ENCODE assay signal across 27 mouse cellular contexts in genomic region chr10:77299194-77299593, GRCm38 (mm10). TPM values are rescaled to one million over a fixed set of nuclear protein-coding genes. Genes with fewer than 3 reads are reported as not detected.
DNase-seq lines count a peak whose midpoint lies in the region; ATAC-seq and TF ChIP-seq lines count a peak whose summit lies in the region.
"Had no signal": no experiment of that assay in that cellular context is flagged by ENCODE, and none has a peak within 500 bp of the region (broad histone marks: within the 10 kb centered on the region; RNA-seq: fewer than 3 reads in every experiment).

No protein-coding gene starts in this region.

- no peaks in the 10 kb centered on the region for H3K79me2 ChIP-seq in MEL (ENCODE audit: control insufficient read depth, insufficient read depth, low read length, poor library complexity)

- H3K9ac ChIP-seq in forebrain, embryonic 11.5 days (ENCODE audit: low read length) = no peak overlapping the region
- no peak overlapping the region for H3K9ac ChIP-seq in forebrain, embryonic 13.5 days
- no peak overlapping the region; the same call in 1 of the 2 replicates for H3K9ac ChIP-seq in MEL (ENCODE audit: control insufficient read depth, low read depth, low read length, poor library complexity, severe bottlenecking)
- no peak overlapping the region for H3K9ac ChIP-seq in liver, embryonic 15.5 days
- H3K9ac ChIP-seq in intestine, embryonic 16.5 days (ENCODE audit: low read depth, low read length) = no peak overlapping the region
- H3K9ac ChIP-seq: embryonic facial prominence, embryonic 12.5 days; embryonic facial prominence, embryonic 15.5 days; forebrain, embryonic 15.5 days; heart, embryonic 12.5 days; heart, embryonic 15.5 days; hindbrain, embryonic 13.5 days had no signal

- no peaks in the 10 kb centered on the region for H3K27me3 ChIP-seq in forebrain, embryonic 11.5 days (ENCODE audit: control insufficient read depth, insufficient read depth, low read length)
- H3K27me3 ChIP-seq in forebrain, embryonic 13.5 days = no peaks in the 10 kb centered on the region
- peaks cover 0 to 2% of the 10 kb centered on the region in 2 experiments; a peak in 1 of 4 replicates for H3K27me3 ChIP-seq in MEL (ENCODE audit: control insufficient read depth in 1 of 2, insufficient read depth in 2 of 2, low read length in 2 of 2)
- H3K27me3 ChIP-seq in liver, embryonic 15.5 days = no peaks in the 10 kb centered on the region
- no peaks in the 10 kb centered on the region for H3K27me3 ChIP-seq in intestine, embryonic 16.5 days (replicated peaks; ENCODE audit: control insufficient read depth, insufficient read depth, low read length)
- H3K27me3 ChIP-seq: embryonic facial prominence, embryonic 12.5 days; embryonic facial prominence, embryonic 15.5 days; forebrain, embryonic 15.5 days; heart, embryonic 12.5 days; heart, embryonic 15.5 days; hindbrain, embryonic 13.5 days; Patski had no signal

- TF ChIP-seq EP300 in MEL (IDR thresholded peaks at IDR 0.05; ENCODE audit: low read depth in 1 of 2, low read length in 2 of 2) = no peak

- H3K36me3 ChIP-seq in forebrain, embryonic 11.5 days (ENCODE audit: control insufficient read depth, insufficient read depth, low read length) = no peaks in the 10 kb centered on the region
- H3K36me3 ChIP-seq in forebrain, embryonic 13.5 days (ENCODE audit: poor library complexity, severe bottlenecking) = peaks cover 15% of the 10 kb centered on the region
- H3K36me3 ChIP-seq in MEL (ENCODE audit: control insufficient read depth in 1 of 2, insufficient read depth in 2 of 2, low read length in 2 of 2) = peaks cover 0 to 21% of the 10 kb centered on the region in 2 experiments; a peak in 2 of 4 replicates
- no peaks in the 10 kb centered on the region for H3K36me3 ChIP-seq in liver, embryonic 15.5 days (replicated peaks)
- H3K36me3 ChIP-seq in intestine, embryonic 16.5 days (ENCODE audit: control insufficient read depth, insufficient read depth, low read length) = no peaks in the 10 kb centered on the region
- H3K36me3 ChIP-seq: embryonic facial prominence, embryonic 15.5 days had no signal

- no peak for TF ChIP-seq RAD21 in MEL (IDR thresholded peaks at IDR 0.05; ENCODE audit: low read depth, low read length)

- H3K4me2 ChIP-seq in forebrain, embryonic 11.5 days (ENCODE audit: low read depth, low read length, severe bottlenecking) = no peak overlapping the region
- no peak overlapping the region for H3K4me2 ChIP-seq in forebrain, embryonic 13.5 days
- H3K4me2 ChIP-seq in liver, embryonic 15.5 days = peak overlapping the region; percentile 29; the same call in 1 of the 2 replicates
- no peak overlapping the region for H3K4me2 ChIP-seq in intestine, embryonic 16.5 days (ENCODE audit: low read depth, low read length)
- H3K4me2 ChIP-seq: embryonic facial prominence, embryonic 12.5 days; embryonic facial prominence, embryonic 15.5 days; forebrain, embryonic 15.5 days; heart, embryonic 12.5 days; heart, embryonic 15.5 days; hindbrain, embryonic 13.5 days had no signal

- no peak for ATAC-seq in forebrain, embryonic 11.5 days (replicated peaks; ENCODE audit: low FRiP score)
- no peak for ATAC-seq in forebrain, embryonic 13.5 days
- ATAC-seq in erythroid progenitor cell, adult 5-6 weeks (replicated peaks; ENCODE audit: low FRiP score, poor library complexity, severe bottlenecking) = peak; percentile 43
- peak; percentile 63 for ATAC-seq in liver, embryonic 15.5 days (ENCODE audit: insufficient read depth)
- ATAC-seq in intestine, embryonic 16.5 days = no peak
- ATAC-seq: forebrain, embryonic 15.5 days; hindbrain, embryonic 16.5 days; Patski had no signal

- TF ChIP-seq POLR2A in MEL (IDR thresholded peaks at IDR 0.05; ENCODE audit: control insufficient read depth in 1 of 2, insufficient read depth in 1 of 2, low read depth in 1 of 2, low read length in 2 of 2, poor library complexity in 1 of 2) = no peak

- no peaks in the 10 kb centered on the region for H3K9me3 ChIP-seq in forebrain, embryonic 11.5 days (ENCODE audit: control insufficient read depth, low read length)
- H3K9me3 ChIP-seq in forebrain, embryonic 13.5 days (replicated peaks) = no peaks in the 10 kb centered on the region
- H3K9me3 ChIP-seq in MEL (replicated peaks; ENCODE audit: insufficient read depth, low read length) = no peaks in the 10 kb centered on the region
- H3K9me3 ChIP-seq in liver, embryonic 15.5 days (replicated peaks) = no peaks in the 10 kb centered on the region
- H3K9me3 ChIP-seq in intestine, embryonic 16.5 days (ENCODE audit: control insufficient read depth, low read length) = no peaks in the 10 kb centered on the region
- H3K9me3 ChIP-seq: embryonic facial prominence, embryonic 12.5 days; embryonic facial prominence, embryonic 15.5 days; forebrain, embryonic 10.5 days; forebrain, embryonic 15.5 days; heart, embryonic 12.5 days; heart, embryonic 15.5 days; hindbrain, embryonic 10.5 days; hindbrain, embryonic 13.5 days had no signal

- no peak overlapping the region for H3K27ac ChIP-seq in forebrain, embryonic 11.5 days (ENCODE audit: low read depth, low read length)
- H3K27ac ChIP-seq in forebrain, embryonic 13.5 days = no peak overlapping the region
- no peak overlapping the region for H3K27ac ChIP-seq in MEL (ENCODE audit: control insufficient read depth, low read depth, low read length)
- H3K27ac ChIP-seq in liver, embryonic 15.5 days (replicated peaks) = peak overlapping the region; percentile 72
- no peak overlapping the region for H3K27ac ChIP-seq in intestine, embryonic 16.5 days (ENCODE audit: low read length)
- H3K27ac ChIP-seq: embryonic facial prominence, embryonic 12.5 days; embryonic facial prominence, embryonic 15.5 days; forebrain, embryonic 10.5 days; forebrain, embryonic 15.5 days; heart, embryonic 15.5 days; hindbrain, embryonic 10.5 days; hindbrain, embryonic 13.5 days had no signal

- WGBS in forebrain, embryonic 11.5 days = 87% methylated on average over 2 of the region's 2 CpGs
- 89% methylated on average over 2 of the region's 2 CpGs for WGBS in forebrain, embryonic 13.5 days
- WGBS in liver, embryonic 15.5 days (ENCODE audit: insufficient replicate concordance) = 36% methylated on average over 2 of the region's 2 CpGs
- 88% methylated on average over 2 of the region's 2 CpGs for WGBS in intestine, embryonic 16.5 days

- no peak for TF ChIP-seq CTCF in MEL (IDR thresholded peaks at IDR 0.05 in 2 of 3, conservative IDR thresholded peaks at IDR 0.05 in 1 of 3; ENCODE audit: control insufficient read depth in 1 of 3, insufficient read depth in 1 of 3, low read depth in 2 of 3, low read length in 3 of 3, poor library complexity in 1 of 3, severe bottlenecking in 1 of 3)

- no peaks in the 10 kb centered on the region for H3K4me1 ChIP-seq in forebrain, embryonic 11.5 days (replicated peaks; ENCODE audit: control insufficient read depth, insufficient read depth, low read length)
- H3K4me1 ChIP-seq in forebrain, embryonic 13.5 days = no peaks in the 10 kb centered on the region
- H3K4me1 ChIP-seq in MEL (ENCODE audit: control insufficient read depth in 1 of 2, insufficient read depth in 2 of 2, low read length in 2 of 2) = peaks cover 13 to 29% of the 10 kb centered on the region in 2 experiments
- peaks cover 46% of the 10 kb centered on the region for H3K4me1 ChIP-seq in liver, embryonic 15.5 days (replicated peaks)
- H3K4me1 ChIP-seq in intestine, embryonic 16.5 days (ENCODE audit: control insufficient read depth, insufficient read depth, low read length) = no peaks in the 10 kb centered on the region
- H3K4me1 ChIP-seq: embryonic facial prominence, embryonic 12.5 days; embryonic facial prominence, embryonic 15.5 days; forebrain, embryonic 15.5 days; heart, embryonic 15.5 days; hindbrain, embryonic 10.5 days; hindbrain, embryonic 13.5 days had no signal

- H3K4me3 ChIP-seq in forebrain, embryonic 11.5 days (ENCODE audit: low read depth, low read length) = no peak overlapping the region
- H3K4me3 ChIP-seq in forebrain, embryonic 13.5 days = no peak overlapping the region
- no peak overlapping the region for H3K4me3 ChIP-seq in MEL (ENCODE audit: control insufficient read depth in 1 of 2, insufficient read depth in 1 of 2, low read depth in 2 of 2, low read length in 2 of 2)
- H3K4me3 ChIP-seq in liver, embryonic 15.5 days (replicated peaks) = no peak overlapping the region
- no peak overlapping the region for H3K4me3 ChIP-seq in intestine, embryonic 16.5 days (ENCODE audit: low read length)
- H3K4me3 ChIP-seq: embryonic facial prominence, embryonic 12.5 days; embryonic facial prominence, embryonic 15.5 days; erythroblast, embryonic 14.5 days; forebrain, embryonic 10.5 days; forebrain, embryonic 15.5 days; heart, embryonic 12.5 days; heart, embryonic 15.5 days; hindbrain, embryonic 10.5 days; hindbrain, embryonic 13.5 days had no signal

- DNase-seq in forebrain, embryonic 11.5 days (ENCODE audit: low spot score) = peak; percentile 7
- DNase-seq in MEL (ENCODE audit: low read depth, low spot score) = peak; percentile 17
- DNase-seq in layer of hippocampus, adult 9-10 months (ENCODE audit: low spot score) = no peak
- DNase-seq: adrenal gland, postnatal 10 days; adrenal gland, postnatal 36 days; cerebellum, adult 11 months; cerebellum, adult 2 months; cerebellum, adult 9-11 months; gastrocnemius, postnatal 14 days; heart, adult 11 months; heart, postnatal 10 days; heart, postnatal 36 days had no signal

TF ChIP-seq in MEL, 35 proteins besides CTCF, POLR2A, EP300 and RAD21 (continues in another document):
- TF ChIP-seq MXI1 (IDR thresholded peaks at IDR 0.05; ENCODE audit: low read depth, low read length) (no peak), MYC (IDR thresholded peaks at IDR 0.05; ENCODE audit: low read depth, low read length) (no peak), MAFK (IDR thresholded peaks at IDR 0.05; ENCODE audit: borderline replicate concordance, low read depth, low read length) (no peak), CHD2 (IDR thresholded peaks at IDR 0.05; ENCODE audit: low read length) (no peak), E2F4 (IDR thresholded peaks at IDR 0.05; ENCODE audit: borderline replicate concordance, low read depth, low read length) (no peak), NELFE (IDR thresholded peaks at IDR 0.05; ENCODE audit: low read depth, low read length) (no peak), BHLHE40 (IDR thresholded peaks at IDR 0.05; ENCODE audit: borderline replicate concordance, low read depth, low read length) (no peak)

RNA-seq across cellular contexts. Expression of gene Pofut2, which starts 40.2 kb away (rescaled TPM):
- 67.0 and 78.0 TPM in 2 replicates for polyA plus RNA-seq in forebrain, embryonic 11.5 days (2014; fragmentation: Nextera tagmentation; extraction: Ambion mirVana)
- polyA plus RNA-seq in forebrain, embryonic 13.5 days (2015; fragmentation: Nextera tagmentation; extraction: Ambion mirVana) = 46.6 and 52.8 TPM in 2 replicates
- 13.5 and 20.3 TPM in 2 replicates for total RNA-seq in MEL (2012; rRNA removed)
- 10 to 100 TPM in 1 of 2 experiments, not detected in 1; 24.5 TPM for polyA plus RNA-seq in MEL (2012; ENCODE audit: insufficient read depth in 1 of 2, insufficient read length in 2 of 2, low read depth in 1 of 2, low replicate concordance in 2 of 2, missing spikeins in 1 of 2)
- 5.9 and 16.2 TPM in 2 replicates for total RNA-seq in erythroid progenitor cell, adult 5-6 weeks (2015; ENCODE audit: low replicate concordance)
- 9.7 and 10.7 TPM in 2 replicates for total RNA-seq in erythroid progenitor cell, adult 5-6 weeks (2017; ENCODE audit: low replicate concordance)
- polyA plus RNA-seq in liver, embryonic 15.5 days (2015; fragmentation: Nextera tagmentation; extraction: Ambion mirVana) = 23.8 and 27.2 TPM in 2 replicates
- 101 and 108 TPM in 2 replicates for polyA plus RNA-seq in intestine, embryonic 16.5 days (2015; fragmentation: Nextera tagmentation; extraction: Ambion mirVana)

Comparison
In these comparisons a context has a peak if more than half of its experiments do, and no peak if none do; other contexts are left out.
1. ATAC-seq: peak in erythroid progenitor cell, adult 5-6 weeks (single experiment) and liver, embryonic 15.5 days (single experiment); none in forebrain, embryonic 11.5 days (single experiment), forebrain, embryonic 13.5 days (single experiment) and intestine, embryonic 16.5 days (single experiment).